Mouse (Mus musculus) liver, embryonic 16.5 days (tissue): Measurements from ENCODE around the gene Wfdc16. TPM values are rescaled to one million over a fixed set of nuclear protein-coding genes. Genes with fewer than 3 reads are reported as not detected.

Experiments used
- ATAC-seq: fragments of 200-750 bp; cut with Nextera tagmentation; 2 replicates; pipeline ENCODE4 v1.8.0; 2017; ENCODE audit warnings: low read depth, mild to moderate bottlenecking, moderate number of reproducible peaks, moderate library complexity
- H3K27ac ChIP-seq: fragments of 300-500 bp; sonication (generic); 2 replicates; pipeline ENCODE4 v1.5.1; 2014; ENCODE audit warnings: mild to moderate bottlenecking, low read length
- H3K27me3 ChIP-seq: fragments of 300-500 bp; sonication (generic); 2 replicates; pipeline ENCODE4 v1.6.1; 2014; ENCODE audit warnings: low read depth, low read length, mixed read lengths; ENCODE audit not compliant: control insufficient read depth, insufficient read depth
- H3K36me3 ChIP-seq: fragments of 300-500 bp; sonication (generic); 2 replicates; pipeline ENCODE4 v1.6.1; 2014; ENCODE audit warnings: mild to moderate bottlenecking; ENCODE audit not compliant: control insufficient read depth, insufficient read depth
- H3K4me1 ChIP-seq: fragments of 300-500 bp; sonication (generic); 2 replicates; pipeline ENCODE4 v1.6.1; 2014; ENCODE audit warnings: low read depth, low read length, mixed read lengths; ENCODE audit not compliant: control insufficient read depth
- H3K4me2 ChIP-seq: fragments of 300-500 bp; sonication (generic); 2 replicates; pipeline ENCODE4 v1.6.1; 2014; ENCODE audit warnings: low read depth, low read length, mixed read lengths
- H3K4me3 ChIP-seq: fragments of 300-500 bp; sonication (generic); 2 replicates; pipeline ENCODE4 v1.5.1; 2014; ENCODE audit warnings: low read depth, mild to moderate bottlenecking, low read length
- H3K9ac ChIP-seq: fragments of 300-500 bp; sonication (generic); 2 replicates; pipeline ENCODE4 v1.6.1; 2014; ENCODE audit warnings: low read depth, low read length
- H3K9me3 ChIP-seq: fragments of 300-500 bp; sonication (generic); replicated peaks from 2 replicates; pipeline ENCODE4 v1.6.1; 2016; ENCODE audit warnings: low read length; ENCODE audit not compliant: control insufficient read depth
- WGBS: fragments of 180-500 bp; shearing (Covaris S2); extraction: QIAGEN DNeasy Blood & Tissue Kit; methylation state at CpG from one replicate; pipeline ENCODE4 v1.1.7; 2014; ENCODE audit not compliant: insufficient replicate concordance; 5-methylcytosine and 5-hydroxymethylcytosine counted together
- polyA plus RNA-seq: library from polyadenylated mRNA; unstranded; fragments of >200 nt; fragmentation: Nextera tagmentation; extraction: Ambion mirVana; gene quantifications from 2 replicates; pipeline ENCODE4 v1.2.1, GENCODE M21; 2015

The Wfdc16 gene
- polyA plus RNA-seq, 1 experiment from 2014 or later = not detected

GRCm38 (mm10) chr2:164670261-164670660, 31.7 kb upstream of the Wfdc16 start:
- 47% methylated on average over 5 of the region's 5 CpGs for WGBS
- Histone ChIP-seq H3K27ac (no peak overlapping the region), H3K27me3 (no peaks in the 10 kb centered on the region), H3K9me3 (no peaks in the 10 kb centered on the region; the same call in 1 of the 2 replicates), H3K4me2 (no peak overlapping the region), H3K9ac (no peak overlapping the region), H3K4me1 (no peaks in the 10 kb centered on the region), H3K4me3 (no peak overlapping the region), H3K36me3 (no peaks in the 10 kb centered on the region)
- no peak for ATAC-seq

DNA sequence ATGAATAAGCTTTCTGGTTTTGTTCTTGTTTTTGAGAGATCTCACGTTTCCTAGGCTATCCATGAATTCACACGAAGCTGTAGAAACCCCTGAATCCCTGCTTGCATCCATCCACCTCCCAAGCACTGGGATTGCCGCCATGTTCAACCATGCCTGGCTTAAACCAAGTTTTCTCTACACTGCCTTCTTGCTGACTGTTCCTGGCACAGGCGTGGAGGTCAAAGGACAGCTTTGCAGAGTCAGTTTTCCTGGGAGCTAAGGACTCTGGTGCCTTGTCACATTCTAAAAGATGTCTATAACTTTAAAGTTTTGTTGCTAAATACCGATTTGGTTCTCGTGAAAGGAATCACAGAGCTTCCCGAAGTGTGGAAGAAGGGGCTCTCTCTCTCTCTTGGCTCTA, 26.3 kb upstream of the Wfdc16 start:
- H3K4me1 ChIP-seq = no peaks in the 10 kb centered on the region
- no peaks in the 10 kb centered on the region; the same call in 1 of the 2 replicates for H3K9me3 ChIP-seq
- no peak for ATAC-seq
- H3K4me3 ChIP-seq = no peak overlapping the region
- no peak overlapping the region for H3K27ac ChIP-seq
- H3K9ac ChIP-seq = no peak overlapping the region
- 59% methylated on average over 7 of the region's 7 CpGs for WGBS
- H3K4me2 ChIP-seq = no peak overlapping the region
- no peaks in the 10 kb centered on the region for H3K36me3 ChIP-seq
- H3K27me3 ChIP-seq = no peaks in the 10 kb centered on the region

DNA sequence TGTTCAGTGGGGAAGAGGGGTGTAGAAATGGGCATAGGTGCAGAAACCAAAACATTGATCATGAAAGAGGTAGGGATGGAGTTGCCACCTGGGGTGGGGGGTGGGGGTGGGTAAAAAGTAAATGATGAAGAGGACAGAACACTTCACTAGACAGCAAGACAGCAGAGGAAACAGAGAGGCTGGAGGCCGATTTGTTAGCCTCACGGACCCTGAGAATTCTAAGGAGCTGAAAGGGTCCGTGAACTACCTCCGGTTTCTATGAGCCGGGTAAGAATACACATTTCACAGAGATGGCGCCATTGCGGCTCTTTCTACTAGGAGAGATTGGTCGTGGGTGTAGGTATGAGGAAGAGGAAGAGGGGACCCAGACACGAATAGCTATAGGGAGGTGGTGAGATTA, 17.9 kb upstream of the Wfdc16 start, which contains the start of gene Wfdc9:
Wfdc9 (minus strand) TSS at position 101 of the 400 bp plus-strand sequence.
- no peak within 1 kb of the TSS for H3K27ac ChIP-seq
- no peak within 1 kb of the TSS for H3K4me3 ChIP-seq
- ATAC-seq = no peak
- H3K9me3 ChIP-seq = no peaks in the 10 kb centered on the region
- 59% methylated on average over 9 of the region's 9 CpGs for WGBS
- no peak within 1 kb of the TSS for H3K4me2 ChIP-seq
- H3K4me1 ChIP-seq = no peaks in the 10 kb centered on the region
- no peaks in the 10 kb centered on the region for H3K36me3 ChIP-seq
- H3K27me3 ChIP-seq = no peaks in the 10 kb centered on the region
- no peak within 1 kb of the TSS for H3K9ac ChIP-seq

GRCm38 (mm10) chr2:164655858-164656257, 17.3 kb upstream of the Wfdc16 start, which contains the start of gene Wfdc10:
Gene Wfdc10 (plus strand): TSS chr2:164656046.
- Histone ChIP-seq H3K9me3 (no peaks in the 10 kb centered on the region), H3K4me1 (no peaks in the 10 kb centered on the region), H3K9ac (no peak within 1 kb of the TSS), H3K4me2 (no peak within 1 kb of the TSS), H3K27ac (no peak within 1 kb of the TSS), H3K36me3 (no peaks in the 10 kb centered on the region), H3K4me3 (no peak within 1 kb of the TSS), H3K27me3 (no peaks in the 10 kb centered on the region)
- no peak for ATAC-seq
- 9% methylated on average over 11 of the region's 11 CpGs for WGBS

- ATAC-seq = no peak
- H3K4me1 ChIP-seq = no peaks in the 10 kb centered on the region
- no peak overlapping the region for H3K4me2 ChIP-seq
- H3K9ac ChIP-seq = no peak overlapping the region
- H3K4me3 ChIP-seq = no peak overlapping the region
- H3K27me3 ChIP-seq = no peaks in the 10 kb centered on the region
- H3K36me3 ChIP-seq = no peaks in the 10 kb centered on the region
- 64% methylated on average over 13 of the region's 13 CpGs for WGBS
- no peak overlapping the region for H3K27ac ChIP-seq
- no peaks in the 10 kb centered on the region for H3K9me3 ChIP-seq
These were observed 3.5 kb upstream of the Wfdc16 start for GRCm38 (mm10) chr2:164641881-164642673.

DNA sequence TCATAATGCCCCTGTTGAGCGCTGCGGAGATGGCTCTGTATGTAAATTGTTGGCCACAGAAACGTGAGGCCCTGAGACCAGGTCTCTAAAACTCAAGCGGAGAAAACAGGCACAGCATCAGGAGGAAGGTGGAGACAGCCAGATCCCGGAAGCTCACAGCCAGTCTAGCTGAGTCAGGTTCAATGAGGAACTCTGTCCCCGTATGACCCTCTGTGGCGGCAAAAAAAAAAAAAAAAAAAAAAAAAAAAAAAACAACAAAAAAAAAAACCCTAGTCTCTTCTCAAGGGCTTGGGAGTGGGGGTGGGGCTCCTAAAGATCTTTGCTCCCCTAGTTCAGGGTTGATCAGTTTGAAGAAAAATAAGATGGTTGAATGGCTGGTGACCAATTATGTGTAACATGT, 2.5 kb upstream of the Wfdc16 start:
- Histone ChIP-seq H3K27ac (no peak overlapping the region), H3K4me3 (no peak overlapping the region), H3K4me1 (no peaks in the 10 kb centered on the region), H3K9ac (no peak overlapping the region), H3K27me3 (no peaks in the 10 kb centered on the region), H3K36me3 (no peaks in the 10 kb centered on the region), H3K4me2 (no peak overlapping the region), H3K9me3 (no peaks in the 10 kb centered on the region)
- 23% methylated on average over 7 of the region's 7 CpGs for WGBS
- no peak for ATAC-seq

DNA sequence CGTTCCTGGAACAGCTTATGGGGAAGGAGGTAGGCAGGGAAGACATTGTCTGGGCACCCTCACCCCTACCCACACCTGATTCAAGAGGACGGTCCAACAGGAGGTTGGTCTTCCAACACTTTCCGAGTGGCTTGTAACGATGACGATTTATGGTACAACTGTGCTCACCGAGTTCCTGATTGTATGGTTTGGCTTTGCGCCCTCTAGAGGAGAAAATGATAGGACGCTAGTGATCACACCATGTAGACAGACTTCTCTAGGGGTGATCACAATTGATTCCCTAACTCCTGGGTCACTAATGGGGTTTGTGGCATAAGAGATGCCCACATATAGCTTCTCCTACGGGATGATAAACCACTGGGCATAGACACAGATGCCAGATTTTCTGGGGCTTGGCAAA, 3.3 kb downstream of the Wfdc16 start:
- no peak overlapping the region for H3K9ac ChIP-seq

DNA sequence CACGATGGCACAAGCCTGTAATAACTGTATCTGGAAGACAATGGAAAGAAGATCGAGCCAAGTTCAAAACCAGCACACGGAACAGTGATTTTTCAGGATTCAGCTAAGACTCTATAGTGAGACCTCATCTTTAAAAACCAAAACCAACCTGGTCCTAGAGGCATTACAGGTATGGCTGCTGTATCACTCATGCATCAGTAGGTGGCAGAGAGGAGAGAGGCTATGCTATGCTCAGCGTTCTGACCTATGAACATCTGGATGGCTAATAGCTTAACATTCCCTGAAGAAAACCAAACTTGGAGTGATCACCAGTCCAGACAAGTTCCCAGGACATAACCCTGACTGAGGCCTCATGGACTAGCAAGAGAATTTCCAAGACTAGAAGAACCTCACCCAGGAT, 16.8 kb downstream of the Wfdc16 start:
- 52% methylated on average over 4 of the region's 4 CpGs for WGBS
- no peak overlapping the region for H3K27ac ChIP-seq
- H3K4me3 ChIP-seq = no peak overlapping the region
- no peaks in the 10 kb centered on the region for H3K27me3 ChIP-seq
- ATAC-seq = no peak
- H3K4me1 ChIP-seq = no peaks in the 10 kb centered on the region
- no peaks in the 10 kb centered on the region for H3K9me3 ChIP-seq
- no peak overlapping the region for H3K9ac ChIP-seq
- H3K36me3 ChIP-seq = no peaks in the 10 kb centered on the region
- no peak overlapping the region for H3K4me2 ChIP-seq

More for the DNA sequence above, 3.3 kb downstream of the Wfdc16 start:
- no peak for ATAC-seq
- Histone ChIP-seq H3K27ac (no peak overlapping the region), H3K4me2 (no peak overlapping the region), H3K4me3 (no peak overlapping the region), H3K27me3 (no peaks in the 10 kb centered on the region), H3K9me3 (no peaks in the 10 kb centered on the region), H3K4me1 (no peaks in the 10 kb centered on the region), H3K36me3 (no peaks in the 10 kb centered on the region)
- WGBS = 72% methylated on average over 9 of the region's 9 CpGs

GRCm38 (mm10) chr2:164619050-164619449, 19.5 kb downstream of the Wfdc16 start:
- Histone ChIP-seq H3K36me3 (no peaks in the 10 kb centered on the region), H3K9me3 (no peaks in the 10 kb centered on the region), H3K9ac (no peak overlapping the region), H3K27me3 (no peaks in the 10 kb centered on the region), H3K4me3 (no peak overlapping the region), H3K4me1 (no peaks in the 10 kb centered on the region), H3K27ac (no peak overlapping the region), H3K4me2 (no peak overlapping the region)
- 66% methylated on average over 5 of the region's 5 CpGs for WGBS
- no peak for ATAC-seq
